Mouse (Mus musculus) heart, adult 18-20 months (tissue): ENCODE measurements around the gene Tmem82. TPM values are rescaled to one million over a fixed set of nuclear protein-coding genes. Genes with fewer than 3 reads are reported as not detected.

Experiments
- DNase-seq, 2 experiments: peaks; one replicate each; pipeline ENCODE4 v3.0.0; 2021 to 2022; ENCODE audit warnings: mixed read lengths in 1 of 2
- total RNA-seq, 2 experiments: library from RNA; stranded (reverse); gene quantifications; 2 replicates each; pipeline ENCODE4 v1.2.3; 2021

Gene Tmem82
- total RNA-seq, 2 experiments from 2014 or later = 18.7 to 20.7 TPM

GRCm38 (mm10) chr4:141617299-141617698, 1.1 kb downstream of the Tmem82 start:
- peak; percentile 73 to 81 for DNase-seq

GRCm38 (mm10) chr4:141616811-141617210, 1.6 kb downstream of the Tmem82 start:
- DNase-seq = no peak

GRCm38 (mm10) chr4:141614946-141615345, 3.5 kb downstream of the Tmem82 start:
- DNase-seq = no peak

- peak; percentile 66 to 80 for DNase-seq
Observed at GRCm38 (mm10) chr4:141609538-141609937, 8.9 kb downstream of the Tmem82 start.

- peak; percentile 46 to 81 for DNase-seq
Observed at GRCm38 (mm10) chr4:141605861-141606260, 12.6 kb downstream of the Tmem82 start, which contains the start of gene Fblim1. Fblim1 (minus strand) TSS chr4:141606096.

GRCm38 (mm10) chr4:141605421-141605820, 13.0 kb downstream of the Tmem82 start:
- no peak for DNase-seq

GRCm38 (mm10) chr4:141604493-141604892, 13.9 kb downstream of the Tmem82 start:
- DNase-seq = no peak

- DNase-seq = no peak
Observed at GRCm38 (mm10) chr4:141603921-141604320, 14.5 kb downstream of the Tmem82 start.

GRCm38 (mm10) chr4:141602523-141603223, 15.8 kb downstream of the Tmem82 start:
- DNase-seq = peak; percentile 47 to 61

GRCm38 (mm10) chr4:141601148-141601862, 17.1 kb downstream of the Tmem82 start:
- DNase-seq = peak; percentile 67 to 68

GRCm38 (mm10) chr4:141600364-141600763, 18.1 kb downstream of the Tmem82 start:
- DNase-seq = peak in 1 of 2 experiments; percentile 52

- DNase-seq = peak in 1 of 2 experiments; percentile 53
Observed at GRCm38 (mm10) chr4:141599251-141600141, 18.9 kb downstream of the Tmem82 start.

- peak in 1 of 2 experiments; percentile 46 for DNase-seq
Observed at GRCm38 (mm10) chr4:141598894-141599250, 19.6 kb downstream of the Tmem82 start.

- DNase-seq = peak; percentile 69 to 70
Observed at GRCm38 (mm10) chr4:141598199-141598893, 20.1 kb downstream of the Tmem82 start.

GRCm38 (mm10) chr4:141596700-141597328, 21.6 kb downstream of the Tmem82 start:
- DNase-seq = peak; percentile 65 to 84

- DNase-seq = no peak
Observed at GRCm38 (mm10) chr4:141595605-141596268, 22.7 kb downstream of the Tmem82 start.

GRCm38 (mm10) chr4:141595138-141595537, 23.3 kb downstream of the Tmem82 start:
- DNase-seq = no peak

- no peak for DNase-seq
Observed at GRCm38 (mm10) chr4:141591547-141591946, 26.9 kb downstream of the Tmem82 start.

- no peak for DNase-seq
Observed at GRCm38 (mm10) chr4:141583919-141584318, 34.5 kb downstream of the Tmem82 start.

- peak in 1 of 2 experiments; percentile 33 for DNase-seq
Observed at GRCm38 (mm10) chr4:141581051-141581450, 37.4 kb downstream of the Tmem82 start.

GRCm38 (mm10) chr4:141578833-141579232, 39.6 kb downstream of the Tmem82 start:
- no peak for DNase-seq
